Mouse (Mus musculus): ENCODE measurements at regions not wholly inside any gene's neighbourhood (a gene's known extent, or its start where the extent isn't known, plus 50 kb on each side); places are given as distances from the start of the nearest gene placed in this dataset.
A peak's percentile ranks its signal among the peaks of the same experiment; 100 is the strongest.
"Not testable (repeated sequence)": the region's sequence is repeated elsewhere in the genome, so short reads cannot be mapped to it uniquely, and the experiment has no call there.

DNA sequence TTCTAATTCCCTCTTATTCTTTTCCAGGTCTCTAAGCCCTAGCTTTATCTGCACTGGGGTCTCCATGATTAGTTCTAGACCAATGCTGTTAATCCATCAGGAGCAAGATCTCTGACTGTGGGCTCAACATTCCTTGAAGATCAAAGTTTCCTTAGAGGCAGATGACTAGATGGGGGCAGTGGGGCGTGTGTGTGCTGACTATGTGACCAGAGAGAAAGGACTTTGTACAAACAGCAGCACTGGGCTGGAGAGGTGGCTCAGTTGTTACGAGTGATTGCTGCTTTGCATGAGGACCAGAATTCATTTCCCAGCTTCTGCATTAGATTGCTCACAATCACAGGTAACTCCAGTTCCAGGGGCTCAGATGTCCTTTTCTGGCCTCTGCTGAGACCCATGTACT lies 250.1 kb upstream of the Zfp930 start:
- no peak for DNase-seq (ENCODE audit: extremely low read depth, insufficient read length, low spot score)

- DNase-seq (ENCODE audit: extremely low read depth, insufficient read length, low spot score), result peak; percentile 4
These were observed 246.9 kb upstream of the Zfp930 start for GRCm38 (mm10) chr8:68961981-68962380.

- DNase-seq (ENCODE audit: extremely low read depth, insufficient read length, low spot score), result no peak
These were observed 233.1 kb upstream of the Zfp930 start for GRCm38 (mm10) chr8:68975773-68976172.

DNA sequence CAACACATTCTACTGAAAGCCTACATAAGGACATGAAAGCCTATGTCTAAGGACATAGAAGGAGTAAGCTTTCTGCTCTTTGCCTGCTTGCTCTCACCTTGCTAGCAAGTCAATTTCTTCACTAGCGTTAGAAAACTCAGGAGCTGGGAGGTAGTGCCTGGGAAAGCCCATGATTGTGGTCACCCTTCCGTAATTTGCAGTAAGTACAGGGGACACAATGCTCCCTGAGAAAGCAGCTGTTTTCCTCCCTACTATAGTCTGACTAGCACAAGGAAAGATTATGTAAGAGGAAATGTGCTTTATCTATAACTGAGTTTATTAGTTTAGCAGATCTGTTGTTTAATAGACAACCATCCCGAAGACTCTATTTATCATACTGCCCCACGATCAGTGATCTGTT lies 231.7 kb upstream of the Zfp930 start:
- DNase-seq (ENCODE audit: extremely low read depth, insufficient read length, low spot score), result no peak

GRCm38 (mm10) chr8:68983181-68983580 lies 225.7 kb upstream of the Zfp930 start:
- not testable (repeated sequence) for DNase-seq (ENCODE audit: extremely low read depth, insufficient read length, low spot score)

DNA sequence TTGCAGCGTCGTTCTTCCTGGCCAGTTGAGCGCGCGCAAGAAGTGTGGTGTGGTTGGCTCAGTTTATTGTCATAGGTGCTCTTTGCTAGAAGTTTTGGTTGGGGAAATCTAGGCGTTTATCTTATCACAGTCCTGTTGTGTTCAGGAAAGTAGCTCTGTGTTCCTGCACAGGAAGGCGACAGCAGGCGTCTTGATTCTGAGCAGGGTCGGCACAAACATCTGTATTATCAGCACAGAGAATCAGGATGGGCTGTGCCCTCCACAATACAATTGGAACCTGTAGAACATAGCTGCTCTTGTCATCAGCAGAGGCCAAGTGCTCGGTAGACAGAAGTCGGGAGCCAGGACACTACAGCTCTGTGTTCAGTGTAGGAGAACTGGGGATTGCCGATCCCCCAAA lies 225.1 kb upstream of the Zfp930 start:
- DNase-seq (ENCODE audit: extremely low read depth, insufficient read length, low spot score), result no peak

GRCm38 (mm10) chr8:68984487-68984886 lies 224.4 kb upstream of the Zfp930 start:
- no peak for DNase-seq (ENCODE audit: extremely low read depth, insufficient read length, low spot score)

DNA sequence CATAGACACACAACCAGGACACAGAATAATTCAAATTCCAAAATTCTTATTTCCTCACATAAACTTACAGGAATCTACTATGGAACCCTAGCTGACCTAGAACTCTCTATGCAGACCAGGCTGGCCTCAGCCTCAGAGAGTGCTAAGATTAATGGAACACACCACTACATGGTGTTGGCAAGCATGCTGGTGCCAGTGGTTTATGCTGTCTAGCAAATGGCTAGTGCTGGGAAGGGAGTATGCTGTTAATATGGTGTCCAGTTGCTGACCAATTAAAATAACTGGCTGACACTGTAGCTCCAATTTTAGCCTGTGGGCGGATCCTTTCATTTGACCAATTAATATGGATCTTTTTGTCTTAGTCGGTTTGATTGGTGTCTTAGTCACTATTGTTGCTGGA lies 222.4 kb upstream of the Zfp930 start:
- DNase-seq (ENCODE audit: extremely low read depth, insufficient read length, low spot score), result no peak
